Mouse (Mus musculus) thymus, adult 2 months (tissue): ENCODE results near the gene Anapc15-ps.

ENCODE experiments used
- CTCF ChIP-seq: fragments of 200-500 bp; IDR thresholded peaks from 2 replicates; pipeline ENCODE4 v1.5.1; 2012; ENCODE audit warnings: mild to moderate bottlenecking, control low read depth, low read length, moderate library complexity, borderline replicate concordance; ENCODE audit not compliant: control insufficient read depth, poor library complexity, insufficient read depth; ENCODE audit errors: extremely low read depth
- POLR2A ChIP-seq: fragments of 200-500 bp; IDR thresholded peaks from 2 replicates; pipeline ENCODE4 v1.6.1; 2012; ENCODE audit warnings: mild to moderate bottlenecking, low read length, control low read depth, moderate library complexity; ENCODE audit not compliant: control insufficient read depth, poor library complexity, insufficient read depth; ENCODE audit errors: extremely low read depth

DNA sequence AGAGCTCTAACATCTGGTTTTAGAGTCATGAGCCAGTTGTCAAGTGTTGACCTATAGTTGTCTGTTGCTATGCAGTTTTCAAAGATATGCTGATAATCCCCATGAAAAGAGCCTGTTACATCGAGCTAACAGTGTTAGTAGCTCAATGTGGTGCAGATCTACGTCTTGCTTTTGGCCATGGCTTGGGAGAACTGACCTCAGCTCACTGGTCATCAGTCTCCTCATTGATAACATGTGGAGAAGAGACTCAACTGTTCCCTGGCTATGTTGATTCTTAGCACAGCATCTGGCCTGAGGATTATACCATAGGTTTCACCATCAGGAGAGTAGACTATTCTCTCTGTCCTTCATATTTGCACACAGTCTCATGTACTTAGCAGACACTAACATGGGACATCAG, 6.5 kb downstream of the Anapc15-ps start:
- TF ChIP-seq CTCF = no peak
- no peak for TF ChIP-seq POLR2A
